Mouse (Mus musculus) C2C12 (cell line): ENCODE results near the gene Dnm2. TPM values are rescaled to one million over a fixed set of nuclear protein-coding genes. Genes with fewer than 3 reads are reported as not detected.

ENCODE experiments used
- H3K27me3 ChIP-seq: one replicate; pipeline ENCODE4 v1.6.1; 2011; ENCODE audit not compliant: control insufficient read depth, insufficient read depth, insufficient read length
- H3K36me3 ChIP-seq: one replicate; pipeline ENCODE4 v1.6.1; 2011; ENCODE audit not compliant: control insufficient read depth, insufficient read depth
- H3K4me3 ChIP-seq: one replicate; pipeline ENCODE4 v1.5.1; 2011; ENCODE audit warnings: mild to moderate bottlenecking, control low read depth; ENCODE audit not compliant: poor library complexity, insufficient read depth, severe bottlenecking
- H3K79me2 ChIP-seq: one replicate; pipeline ENCODE4 v1.6.1; 2011; ENCODE audit not compliant: control insufficient read depth, insufficient read depth
- H3K79me3 ChIP-seq: one replicate; pipeline ENCODE4 v1.6.1; 2011; ENCODE audit warnings: low read depth, control low read depth
- H3ac ChIP-seq: one replicate; pipeline ENCODE3; 2011; ENCODE audit warnings: low read depth; ENCODE audit not compliant: control insufficient read depth, insufficient read length
- CEBPB ChIP-seq: IDR thresholded peaks from one replicate; pipeline ENCODE4 v1.6.1; 2011; ENCODE audit warnings: low read depth, mild to moderate bottlenecking, control low read depth, moderate library complexity
- CTCF ChIP-seq: IDR thresholded peaks from one replicate; pipeline ENCODE4 v1.5.1; 2011; ENCODE audit not compliant: control insufficient read depth, insufficient read depth, insufficient read length
- FOSL1 ChIP-seq: IDR thresholded peaks from one replicate; pipeline ENCODE4 v1.8.0; 2011; ENCODE audit warnings: mild to moderate bottlenecking, low read length; ENCODE audit not compliant: poor library complexity, insufficient read depth, severe bottlenecking
- MAX ChIP-seq: IDR thresholded peaks from one replicate; pipeline ENCODE4 v1.6.1; 2011; ENCODE audit warnings: mild to moderate bottlenecking, control low read depth
- MYOD1 ChIP-seq: IDR thresholded peaks from one replicate; pipeline ENCODE4 v1.6.1; 2011; ENCODE audit warnings: low read depth; ENCODE audit not compliant: control insufficient read depth, insufficient read length
- MYOG ChIP-seq: IDR thresholded peaks from one replicate; pipeline ENCODE4 v1.6.1; 2011; ENCODE audit not compliant: control insufficient read depth, insufficient read length; ENCODE audit errors: extremely low read depth
- USF1 ChIP-seq: IDR thresholded peaks from one replicate; pipeline ENCODE4 v1.6.1; 2011; ENCODE audit warnings: low read depth, mild to moderate bottlenecking, control low read depth, moderate library complexity
- microRNA-seq: library from miRNA; unstranded; fragments of <30 nt; microRNA quantifications from one replicate; pipeline ENCODE4, GENCODE M21; 2019; ENCODE audit warnings: borderline microRNAs expressed
- polyA plus RNA-seq: library from polyadenylated mRNA; unstranded; fragments of >200 nt; fragmentation: generic; extraction: Trizol; gene quantifications from one replicate; pipeline ENCODE4 v1.2.1, GENCODE M21; 2012; ENCODE audit warnings: missing spikeins

The Dnm2 gene
- polyA plus RNA-seq, 1 experiment: 64.4 TPM

DNA sequence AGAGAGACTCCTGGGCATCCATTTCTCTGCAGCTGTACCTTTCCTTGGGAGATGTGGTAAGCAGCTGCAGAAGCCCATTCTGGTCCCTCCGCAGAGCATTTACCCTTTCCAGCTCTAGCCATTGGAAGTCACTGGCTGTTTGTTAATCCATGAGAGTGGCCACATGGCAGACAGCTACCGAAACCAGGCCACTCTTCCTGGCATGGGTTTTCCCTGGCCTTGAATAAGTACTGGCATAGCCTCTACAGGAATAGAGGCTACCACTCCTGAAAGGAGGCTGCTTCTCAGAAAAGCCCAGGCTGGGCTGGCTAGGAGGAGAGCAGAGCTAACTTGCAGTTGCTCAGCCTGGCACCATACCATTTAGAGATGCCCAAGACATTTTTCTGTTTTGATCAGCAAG lies 126.3 kb downstream of the Dnm2 start:
- peaks cover 68% of the 10 kb centered on the region for H3K79me3 ChIP-seq
- peaks cover 32% of the 10 kb centered on the region for H3K36me3 ChIP-seq
- H3K4me3 ChIP-seq: no peak overlapping the region
- peaks cover 89% of the 10 kb centered on the region for H3K79me2 ChIP-seq
- H3K27me3 ChIP-seq: no peaks in the 10 kb centered on the region
- TF ChIP-seq CEBPB (no peak), FOSL1 (no peak), MYOG (no peak), MAX (no peak), USF1 (no peak), MYOD1 (no peak)
- no peak overlapping the region for H3ac ChIP-seq

GRCm38 (mm10) chr9:21553607-21554273 lies 129.0 kb downstream of the Dnm2 start:
- H3K27me3 ChIP-seq: no peaks in the 10 kb centered on the region
- H3K36me3 ChIP-seq: peaks cover 38% of the 10 kb centered on the region

GRCm38 (mm10) chr9:21555198-21555742 lies 130.6 kb downstream of the Dnm2 start:
- no peaks in the 10 kb centered on the region for H3K27me3 ChIP-seq
- H3ac ChIP-seq: no peak overlapping the region
- no peak overlapping the region for H3K4me3 ChIP-seq
- peaks cover 27% of the 10 kb centered on the region for H3K36me3 ChIP-seq
- H3K79me3 ChIP-seq: peaks cover 78% of the 10 kb centered on the region
- peaks cover 100% of the 10 kb centered on the region for H3K79me2 ChIP-seq
- peak; percentile 25 for TF ChIP-seq CEBPB
- TF ChIP-seq MAX: no peak

More at GRCm38 (mm10) chr9:21553607-21554273, 129.0 kb downstream of the Dnm2 start:
- H3K79me3 ChIP-seq: peaks cover 80% of the 10 kb centered on the region
- H3K79me2 ChIP-seq: peaks cover 100% of the 10 kb centered on the region
- H3K4me3 ChIP-seq: no peak overlapping the region
- no peak overlapping the region for H3ac ChIP-seq
- no peak for TF ChIP-seq MYOD1
- TF ChIP-seq USF1: no peak
- no peak for TF ChIP-seq FOSL1
- TF ChIP-seq MAX: no peak
- no peak for TF ChIP-seq MYOG

- Histone ChIP-seq H3ac (no peak overlapping the region), H3K27me3 (no peaks in the 10 kb centered on the region), H3K79me2 (peaks cover 100% of the 10 kb centered on the region), H3K36me3 (peaks cover 26% of the 10 kb centered on the region), H3K79me3 (peaks cover 72% of the 10 kb centered on the region), H3K4me3 (no peak overlapping the region)
- TF ChIP-seq CEBPB: no peak
- TF ChIP-seq USF1: no peak
- no peak for TF ChIP-seq MAX
- TF ChIP-seq CTCF: no peak
- TF ChIP-seq MYOD1: no peak
- TF ChIP-seq FOSL1: no peak
- no peak for TF ChIP-seq MYOG
These were observed 132.3 kb downstream of the Dnm2 start for GRCm38 (mm10) chr9:21556996-21557395.

Small RNA genes within 50 kb of the gene (microRNA-seq; reads per million reads assigned to microRNA genes)
- 3.0 reads per million, percentile 46 among the genes with 10 or more reads in this experiment for gene Mir199a-1

Other genes with a start within 250 kb of the Dnm2 start
- gene Keap1, start 185.5 kb upstream of the Dnm2 start, polyA plus RNA-seq: 41.5 TPM
- 0.04 TPM for gene S1pr5, start 176.5 kb upstream of the Dnm2 start, polyA plus RNA-seq
- gene Atg4d, start 159.6 kb upstream of the Dnm2 start, polyA plus RNA-seq: 33.7 TPM
- 29.3 TPM for gene Kri1, start 136.9 kb upstream of the Dnm2 start, polyA plus RNA-seq
- gene Cdkn2d, start 133.5 kb upstream of the Dnm2 start, polyA plus RNA-seq: 49.4 TPM
- gene Ap1m2, start 112.6 kb upstream of the Dnm2 start, polyA plus RNA-seq: not detected
- gene Slc44a2, start 104.2 kb upstream of the Dnm2 start, polyA plus RNA-seq: 221 TPM
- 66.6 TPM for gene Ilf3, start 57.0 kb upstream of the Dnm2 start, polyA plus RNA-seq
- gene Qtrt1, start 13.1 kb upstream of the Dnm2 start, polyA plus RNA-seq: 61.7 TPM
- gene Tmed1, start 85.3 kb downstream of the Dnm2 start, polyA plus RNA-seq: 100 TPM
- 0.19 TPM for gene AB124611, start 101.3 kb downstream of the Dnm2 start, polyA plus RNA-seq
- 69.9 TPM for gene Carm1, start 122.0 kb downstream of the Dnm2 start, polyA plus RNA-seq
- gene Timm29, start 167.8 kb downstream of the Dnm2 start, polyA plus RNA-seq: 20.8 TPM
- gene Yipf2, start 167.9 kb downstream of the Dnm2 start, polyA plus RNA-seq: 12.5 TPM
- 72.2 TPM for gene Smarca4, start 191.3 kb downstream of the Dnm2 start, polyA plus RNA-seq